Mouse (Mus musculus) embryonic facial prominence, embryonic 12.5 days (tissue): ENCODE results near the gene Sec61a1. TPM values are rescaled to one million over a fixed set of nuclear protein-coding genes. Genes with fewer than 3 reads are reported as not detected.

Source experiments
- ATAC-seq: fragments of 200-750 bp; cut with Nextera tagmentation; 2 replicates; pipeline ENCODE4 v1.8.0; 2017; ENCODE audit not compliant: insufficient number of reproducible peaks, insufficient read depth, low FRiP score, low TSS enrichment
- H3K27ac ChIP-seq: fragments of 300-500 bp; sonication (generic); 2 replicates; pipeline ENCODE4 v1.5.1; 2016; ENCODE audit warnings: mild to moderate bottlenecking
- H3K27me3 ChIP-seq: fragments of 300-500 bp; sonication (generic); 2 replicates; pipeline ENCODE4 v1.6.1; 2016; ENCODE audit warnings: mild to moderate bottlenecking, moderate library complexity
- H3K36me3 ChIP-seq: fragments of 300-500 bp; sonication (generic); 2 replicates; pipeline ENCODE4 v1.6.1; 2016; ENCODE audit warnings: mild to moderate bottlenecking
- H3K4me1 ChIP-seq: fragments of 300-500 bp; sonication (generic); 2 replicates; pipeline ENCODE4 v1.6.1; 2016
- H3K4me2 ChIP-seq: fragments of 300-500 bp; sonication (generic); replicated peaks from 2 replicates; pipeline ENCODE4 v1.6.1; 2016; ENCODE audit warnings: mild to moderate bottlenecking, moderate library complexity
- H3K4me3 ChIP-seq: fragments of 300-500 bp; sonication (generic); 2 replicates; pipeline ENCODE4 v1.5.1; 2016; ENCODE audit warnings: mild to moderate bottlenecking
- H3K9ac ChIP-seq: fragments of 300-500 bp; sonication (generic); 2 replicates; pipeline ENCODE4 v1.6.1; 2016; ENCODE audit warnings: mild to moderate bottlenecking, moderate library complexity
- H3K9me3 ChIP-seq: fragments of 300-500 bp; sonication (generic); 2 replicates; pipeline ENCODE4 v1.6.1; 2016; ENCODE audit warnings: mild to moderate bottlenecking, moderate library complexity
- WGBS: fragments of 180-500 bp; shearing (Covaris S2); methylation state at CpG from one replicate; pipeline ENCODE4 v1.1.7; 2016; 5-methylcytosine and 5-hydroxymethylcytosine counted together
- polyA plus RNA-seq: library from polyadenylated mRNA; unstranded; fragments of >200 nt; fragmentation: Nextera tagmentation; extraction: Ambion mirVana; gene quantifications from 2 replicates; pipeline ENCODE4 v1.2.1, GENCODE M21; 2016

Gene Sec61a1
- polyA plus RNA-seq, 1 experiment from 2014 or later: 245 TPM

GRCm38 (mm10) chr6:88515971-88516370, 2.7 kb downstream of the Sec61a1 start:
- no peak for ATAC-seq
- Histone ChIP-seq H3K9me3 (no peaks in the 10 kb centered on the region), H3K4me2 (no peak overlapping the region), H3K36me3 (peaks cover 50% of the 10 kb centered on the region), H3K4me3 (no peak overlapping the region), H3K4me1 (peaks cover 14% of the 10 kb centered on the region), H3K9ac (no peak overlapping the region), H3K27me3 (no peaks in the 10 kb centered on the region), H3K27ac (no peak overlapping the region)
- WGBS: 92% methylated on average over 8 of the region's 8 CpGs

- H3K4me3 ChIP-seq: no peak overlapping the region
- no peak for ATAC-seq
- peaks cover 13% of the 10 kb centered on the region for H3K4me1 ChIP-seq
- no peaks in the 10 kb centered on the region for H3K27me3 ChIP-seq
- H3K9ac ChIP-seq: no peak overlapping the region
- peaks cover 65% of the 10 kb centered on the region for H3K36me3 ChIP-seq
- 94% methylated on average over 4 of the region's 4 CpGs for WGBS
- H3K9me3 ChIP-seq: no peaks in the 10 kb centered on the region
- H3K27ac ChIP-seq: no peak overlapping the region
- H3K4me2 ChIP-seq: no peak overlapping the region
These were observed 4.2 kb downstream of the Sec61a1 start for GRCm38 (mm10) chr6:88514546-88514945.

- Histone ChIP-seq H3K9ac (no peak overlapping the region), H3K4me3 (no peak overlapping the region), H3K36me3 (peaks cover 69% of the 10 kb centered on the region), H3K27ac (no peak overlapping the region), H3K4me2 (no peak overlapping the region), H3K27me3 (no peaks in the 10 kb centered on the region), H3K4me1 (peaks cover 9% of the 10 kb centered on the region), H3K9me3 (no peaks in the 10 kb centered on the region)
- no peak for ATAC-seq
- WGBS: 86% methylated on average over 8 of the region's 8 CpGs
These were observed 4.7 kb downstream of the Sec61a1 start for GRCm38 (mm10) chr6:88513984-88514383.

- WGBS: 90% methylated on average over 4 of the region's 4 CpGs
- H3K36me3 ChIP-seq: peaks cover 60% of the 10 kb centered on the region
- H3K9ac ChIP-seq: no peak overlapping the region
- no peak overlapping the region for H3K27ac ChIP-seq
- H3K27me3 ChIP-seq: no peaks in the 10 kb centered on the region
- H3K4me1 ChIP-seq: 0 out of 2 replicates have a peak, but pooled peaks cover 5% of the 10 kb centered on the region
- no peak overlapping the region for H3K4me2 ChIP-seq
- no peak overlapping the region for H3K4me3 ChIP-seq
- ATAC-seq: no peak
- H3K9me3 ChIP-seq: no peaks in the 10 kb centered on the region
These were observed 15.7 kb downstream of the Sec61a1 start for GRCm38 (mm10) chr6:88503044-88503443.

- Histone ChIP-seq H3K4me2 (no peak overlapping the region), H3K4me3 (no peak overlapping the region), H3K27ac (no peak overlapping the region), H3K9ac (no peak overlapping the region), H3K9me3 (no peaks in the 10 kb centered on the region), H3K4me1 (0 out of 2 replicates have a peak, but pooled peaks cover 5% of the 10 kb centered on the region), H3K27me3 (no peaks in the 10 kb centered on the region), H3K36me3 (peaks cover 59% of the 10 kb centered on the region)
- no peak for ATAC-seq
- 75% methylated on average over 13 of the region's 13 CpGs for WGBS
These were observed 16.4 kb downstream of the Sec61a1 start for GRCm38 (mm10) chr6:88502030-88502970.

GRCm38 (mm10) chr6:88500405-88500767, 18.3 kb downstream of the Sec61a1 start:
- no peak overlapping the region for H3K27ac ChIP-seq
- no peak for ATAC-seq
- WGBS: 6% methylated on average over 3 of the region's 3 CpGs
- 0 out of 2 replicates have a peak, but pooled peaks cover 5% of the 10 kb centered on the region for H3K4me1 ChIP-seq
- peak overlapping the region; percentile 68; the same call in 1 of the 2 replicates for H3K9ac ChIP-seq
- no peaks in the 10 kb centered on the region for H3K27me3 ChIP-seq
- peaks cover 54% of the 10 kb centered on the region for H3K36me3 ChIP-seq
- H3K4me2 ChIP-seq: peak overlapping the region; percentile 97
- H3K4me3 ChIP-seq: peak overlapping the region; percentile 57
- no peaks in the 10 kb centered on the region for H3K9me3 ChIP-seq

GRCm38 (mm10) chr6:88499481-88500404, 19.0 kb downstream of the Sec61a1 start:
- H3K4me1 ChIP-seq: 0 out of 2 replicates have a peak, but pooled peaks cover 5% of the 10 kb centered on the region

GRCm38 (mm10) chr6:88493712-88494111, 25.0 kb downstream of the Sec61a1 start:
- no peaks in the 10 kb centered on the region for H3K4me1 ChIP-seq
- H3K36me3 ChIP-seq: peaks cover 59% of the 10 kb centered on the region
- WGBS: 90% methylated on average over 6 of the region's 6 CpGs
- no peak overlapping the region for H3K4me3 ChIP-seq
- no peaks in the 10 kb centered on the region for H3K27me3 ChIP-seq
- no peak for ATAC-seq
- H3K9ac ChIP-seq: no peak overlapping the region
- no peak overlapping the region for H3K4me2 ChIP-seq
- no peaks in the 10 kb centered on the region for H3K9me3 ChIP-seq
- H3K27ac ChIP-seq: no peak overlapping the region

More at GRCm38 (mm10) chr6:88499481-88500404, 19.0 kb downstream of the Sec61a1 start:
- H3K9me3 ChIP-seq: no peaks in the 10 kb centered on the region
- peak; percentile 79 for ATAC-seq
- peaks cover 49% of the 10 kb centered on the region for H3K36me3 ChIP-seq
- H3K27me3 ChIP-seq: no peaks in the 10 kb centered on the region
- H3K4me2 ChIP-seq: peak overlapping the region; percentile 97
- WGBS: 3% methylated on average over 76 of the region's 76 CpGs
- H3K9ac ChIP-seq: peak overlapping the region; percentile 68
- H3K4me3 ChIP-seq: peak overlapping the region; percentile 57
- no peak overlapping the region for H3K27ac ChIP-seq

GRCm38 (mm10) chr6:88490629-88491354, 27.9 kb downstream of the Sec61a1 start:
- no peak overlapping the region for H3K4me3 ChIP-seq
- H3K9ac ChIP-seq: no peak overlapping the region
- ATAC-seq: no peak
- H3K4me2 ChIP-seq: no peak overlapping the region
- no peaks in the 10 kb centered on the region for H3K4me1 ChIP-seq
- no peaks in the 10 kb centered on the region for H3K27me3 ChIP-seq
- no peaks in the 10 kb centered on the region for H3K9me3 ChIP-seq
- 90% methylated on average over 12 of the region's 12 CpGs for WGBS
- H3K36me3 ChIP-seq: peaks cover 60% of the 10 kb centered on the region
- H3K27ac ChIP-seq: no peak overlapping the region

GRCm38 (mm10) chr6:88489834-88490233, 28.9 kb downstream of the Sec61a1 start:
- Histone ChIP-seq H3K4me3 (no peak overlapping the region), H3K36me3 (peaks cover 68% of the 10 kb centered on the region), H3K27me3 (no peaks in the 10 kb centered on the region), H3K4me2 (no peak overlapping the region), H3K4me1 (no peaks in the 10 kb centered on the region), H3K9ac (no peak overlapping the region), H3K9me3 (no peaks in the 10 kb centered on the region), H3K27ac (no peak overlapping the region)
- no peak for ATAC-seq
- 89% methylated on average over 6 of the region's 6 CpGs for WGBS

GRCm38 (mm10) chr6:88489026-88489425, 29.7 kb downstream of the Sec61a1 start:
- no peak for ATAC-seq
- WGBS: 91% methylated on average over 7 of the region's 7 CpGs
- Histone ChIP-seq H3K4me1 (no peaks in the 10 kb centered on the region), H3K27me3 (no peaks in the 10 kb centered on the region), H3K27ac (no peak overlapping the region), H3K4me2 (no peak overlapping the region), H3K9me3 (no peaks in the 10 kb centered on the region), H3K4me3 (no peak overlapping the region), H3K36me3 (peaks cover 73% of the 10 kb centered on the region), H3K9ac (no peak overlapping the region)
